Mouse (Mus musculus) fibroblast of lung, adult 2 months (primary cell): ENCODE results near the gene Nlrp1a.

Source experiments
- DNase-seq: peaks from one replicate; pipeline ENCODE4 v3.0.0-alpha.2; 2011; ENCODE audit warnings: low read depth

Nlrp1a gene

GRCm38 (mm10) chr11:71144661-71145060 lies at the start of gene Nlrp1a:
Nlrp1a (minus strand) TSS chr11:71144704.
- DNase-seq, result no peak

- no peak for DNase-seq
These were observed 25.1 kb upstream of the Nlrp1a start for GRCm38 (mm10) chr11:71169633-71170032.

GRCm38 (mm10) chr11:71164139-71164538 lies 19.6 kb upstream of the Nlrp1a start:
- DNase-seq, result no peak

- DNase-seq, result no peak
These were observed 15.1 kb upstream of the Nlrp1a start for GRCm38 (mm10) chr11:71159439-71160136.

- DNase-seq, result no peak
These were observed 10.8 kb upstream of the Nlrp1a start for GRCm38 (mm10) chr11:71155272-71155671.

- no peak for DNase-seq
These were observed 2.5 kb downstream of the Nlrp1a start for GRCm38 (mm10) chr11:71142031-71142430.

GRCm38 (mm10) chr11:71107128-71107527 lies 37.4 kb downstream of the Nlrp1a start:
- DNase-seq, result no peak

- no peak for DNase-seq
These were observed 38.1 kb downstream of the Nlrp1a start for GRCm38 (mm10) chr11:71106261-71107021.

GRCm38 (mm10) chr11:71103931-71104330 lies 40.6 kb downstream of the Nlrp1a start:
- no peak for DNase-seq

GRCm38 (mm10) chr11:71076342-71076741 lies 68.2 kb downstream of the Nlrp1a start:
- no peak for DNase-seq

GRCm38 (mm10) chr11:71052554-71052953 lies 92.0 kb downstream of the Nlrp1a start:
- no peak for DNase-seq
